Mouse (Mus musculus) embryo, embryonic 10 days (tissue): Measurements from ENCODE around the gene Churc1.
"Not testable (repeated sequence)": the region's sequence is repeated elsewhere in the genome, so short reads cannot be mapped to it uniquely, and the experiment has no call there.

Source experiments
- DNase-seq: peaks from one replicate; pipeline ENCODE4 v3.0.0-alpha.2; 2015; ENCODE audit warnings: low spot score

The Churc1 gene

DNA sequence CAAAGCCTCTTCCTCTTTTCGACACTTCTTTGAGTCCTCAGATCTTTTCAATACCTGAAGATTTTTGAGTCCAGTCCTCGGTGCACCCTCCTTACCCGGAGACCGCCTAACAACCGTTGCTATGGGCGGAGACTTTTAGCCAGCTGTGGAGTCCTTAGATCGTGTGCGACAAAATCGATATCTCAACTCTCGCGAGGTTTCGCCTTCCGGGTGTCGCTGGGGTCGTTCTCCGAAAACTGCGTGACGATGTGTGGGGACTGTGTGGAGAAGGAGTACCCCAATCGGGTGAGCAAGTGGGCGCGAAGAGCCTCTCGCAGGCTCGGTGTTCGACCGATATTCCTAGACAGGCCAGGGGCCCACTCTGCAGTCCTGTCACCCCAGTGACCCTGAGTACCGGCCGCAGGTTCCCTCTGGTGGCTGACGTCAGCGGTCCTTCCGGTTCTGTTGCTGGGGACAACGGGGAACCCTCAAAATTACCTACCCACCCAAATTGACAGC, at the start of gene Churc1, which contains the start of gene Fntb:
Gene Churc1, plus strand, starts transcription at position 185 of the 498 bp plus-strand sequence.
Gene Fntb, plus strand, starts transcription at position 236 of the 498 bp plus-strand sequence.
- DNase-seq, result peak; percentile 98

DNA sequence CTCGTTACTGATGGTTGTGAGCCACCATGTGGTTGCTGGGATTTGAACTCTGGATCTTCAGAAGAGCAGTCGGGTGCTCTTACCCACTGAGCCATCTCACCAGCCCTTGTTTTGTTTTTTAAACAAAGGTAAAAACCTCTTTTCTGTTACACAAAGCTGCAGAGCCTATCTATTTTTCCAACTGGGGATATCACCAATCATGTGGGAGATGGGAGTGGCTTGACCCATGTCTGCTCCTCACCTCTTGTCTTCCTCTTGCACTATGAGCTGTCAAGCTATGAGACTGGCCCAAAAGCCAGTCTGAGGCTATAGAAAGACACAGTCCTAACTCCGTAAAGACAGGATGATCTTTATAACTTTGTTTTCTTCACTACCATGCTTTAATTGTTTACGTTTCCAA, 47.0 kb upstream of the Churc1 start:
- DNase-seq, result no peak

GRCm38 (mm10) chr12:76720572-76720971, 44.8 kb upstream of the Churc1 start:
- DNase-seq, result no peak

GRCm38 (mm10) chr12:76722026-76722425, 43.3 kb upstream of the Churc1 start:
- no peak for DNase-seq

DNA sequence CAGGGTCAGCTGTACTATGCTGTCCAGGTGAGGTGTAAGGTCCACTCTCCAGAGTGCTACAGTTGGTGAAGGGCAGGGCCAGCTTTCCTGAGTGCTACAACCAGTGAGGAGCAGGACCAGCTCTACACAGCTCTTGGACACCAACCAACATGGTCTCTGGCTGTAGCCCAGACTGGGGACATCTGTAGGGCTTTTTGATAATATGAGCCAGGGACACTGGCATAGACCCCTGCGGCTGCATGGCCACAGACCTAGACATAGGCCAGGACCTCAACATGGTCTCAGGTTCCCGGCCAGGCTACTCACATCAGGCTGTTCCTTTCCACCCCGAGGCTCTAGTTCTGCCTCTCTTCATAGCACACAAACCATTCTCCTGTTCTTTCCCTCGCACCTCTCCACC, 37.4 kb upstream of the Churc1 start:
- DNase-seq, result no peak

GRCm38 (mm10) chr12:76750866-76751459, 14.4 kb upstream of the Churc1 start:
- DNase-seq, result no peak

DNA sequence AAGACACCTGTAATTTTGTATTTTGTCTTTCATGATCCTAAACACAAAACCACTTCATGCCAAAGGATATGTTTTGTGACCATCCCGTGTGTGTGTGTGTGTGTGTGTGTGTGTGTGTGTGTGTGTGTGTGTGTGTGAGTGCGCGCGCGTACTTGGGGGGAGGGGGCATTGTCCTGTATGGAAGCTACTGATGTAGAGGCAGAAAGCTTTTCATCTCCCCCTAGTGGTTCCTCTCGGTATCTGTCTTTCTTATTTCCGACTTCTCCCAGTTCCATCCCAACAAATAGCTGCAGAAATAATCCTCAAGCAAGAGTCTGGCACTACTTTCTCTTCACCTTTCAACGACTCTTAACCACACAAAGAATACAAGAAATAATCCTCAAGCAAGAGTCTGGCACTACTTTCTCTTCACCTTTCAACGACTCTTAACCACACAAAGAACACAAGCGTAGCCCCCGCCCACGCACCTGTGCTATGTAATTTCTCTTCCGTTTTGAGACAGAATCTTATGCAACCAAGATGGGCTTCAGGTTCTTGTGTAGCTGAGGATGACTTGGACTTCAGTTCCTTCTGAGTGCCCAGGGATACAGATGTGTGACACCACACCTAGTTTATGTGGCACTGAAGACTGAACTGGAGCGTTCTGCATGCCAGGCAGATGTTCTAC, 12.6 kb upstream of the Churc1 start:
- DNase-seq, result peak; percentile 52

GRCm38 (mm10) chr12:76765901-76766630, 728 bp downstream of the Churc1 start:
- no peak for DNase-seq

GRCm38 (mm10) chr12:76770841-76771500, 5.6 kb downstream of the Churc1 start:
- DNase-seq, result no peak

DNA sequence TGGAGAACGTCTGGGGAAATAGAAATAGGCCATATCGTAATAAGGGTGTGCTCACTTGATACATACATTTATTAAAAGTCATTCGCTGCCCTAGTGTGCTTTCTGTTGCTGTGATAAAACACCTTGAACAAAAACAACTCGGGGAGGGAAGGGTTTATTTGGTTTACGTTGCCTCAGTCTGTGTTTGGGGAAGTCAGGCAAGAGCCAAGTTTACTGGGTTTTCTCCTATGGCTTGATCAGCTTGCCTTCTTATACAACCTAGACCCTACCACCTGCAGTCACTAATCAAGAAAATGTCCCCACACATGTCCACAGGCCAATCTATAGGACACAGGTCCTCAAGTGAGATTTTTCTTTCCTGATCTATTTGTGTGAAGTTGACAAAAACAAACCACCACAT, 6.2 kb downstream of the Churc1 start:
- DNase-seq, result no peak

DNA sequence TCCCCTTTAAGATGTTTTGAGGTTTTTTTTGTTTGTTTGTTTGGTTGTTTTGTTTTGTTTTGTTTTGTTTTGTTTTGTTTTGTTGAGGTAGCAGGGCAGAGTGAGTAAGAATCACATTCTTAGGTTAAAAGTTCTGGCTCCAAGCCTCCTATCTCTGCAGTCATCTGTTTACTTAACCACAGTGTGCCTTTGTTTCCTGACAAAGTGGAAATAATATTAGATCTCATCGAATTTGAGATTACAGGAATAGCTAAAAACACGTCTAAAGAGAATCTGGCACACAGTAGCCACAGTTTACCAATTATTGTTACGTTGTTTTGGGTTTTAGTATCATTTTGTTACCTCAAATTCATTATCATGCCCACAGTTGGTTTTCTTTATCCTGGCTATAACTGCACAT, 9.3 kb downstream of the Churc1 start:
- DNase-seq, result no peak

DNA sequence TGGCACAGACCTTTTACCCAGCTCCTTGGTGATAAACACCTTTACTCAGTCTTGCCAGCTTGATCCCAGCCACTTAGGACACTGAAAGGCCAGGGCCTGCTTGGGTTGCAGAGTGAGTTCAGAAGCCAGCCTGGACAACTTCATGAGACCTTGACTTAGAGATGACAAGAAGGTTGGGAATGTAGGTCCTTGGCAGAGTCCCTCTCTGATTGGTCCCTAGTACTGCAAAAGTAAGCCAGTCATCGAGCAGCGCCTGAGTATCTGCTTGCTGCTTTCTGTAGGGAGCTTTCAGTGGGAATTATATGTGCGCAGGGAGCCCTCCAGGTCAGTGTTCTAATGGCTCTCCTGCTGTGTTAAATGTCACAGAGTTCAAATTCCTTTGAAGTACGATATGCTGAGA, 9.8 kb downstream of the Churc1 start:
- no peak for DNase-seq

- DNase-seq, result no peak
These were observed 11.6 kb downstream of the Churc1 start for GRCm38 (mm10) chr12:76776898-76777297.

GRCm38 (mm10) chr12:76777845-76778244, 12.5 kb downstream of the Churc1 start:
- no peak for DNase-seq

DNA sequence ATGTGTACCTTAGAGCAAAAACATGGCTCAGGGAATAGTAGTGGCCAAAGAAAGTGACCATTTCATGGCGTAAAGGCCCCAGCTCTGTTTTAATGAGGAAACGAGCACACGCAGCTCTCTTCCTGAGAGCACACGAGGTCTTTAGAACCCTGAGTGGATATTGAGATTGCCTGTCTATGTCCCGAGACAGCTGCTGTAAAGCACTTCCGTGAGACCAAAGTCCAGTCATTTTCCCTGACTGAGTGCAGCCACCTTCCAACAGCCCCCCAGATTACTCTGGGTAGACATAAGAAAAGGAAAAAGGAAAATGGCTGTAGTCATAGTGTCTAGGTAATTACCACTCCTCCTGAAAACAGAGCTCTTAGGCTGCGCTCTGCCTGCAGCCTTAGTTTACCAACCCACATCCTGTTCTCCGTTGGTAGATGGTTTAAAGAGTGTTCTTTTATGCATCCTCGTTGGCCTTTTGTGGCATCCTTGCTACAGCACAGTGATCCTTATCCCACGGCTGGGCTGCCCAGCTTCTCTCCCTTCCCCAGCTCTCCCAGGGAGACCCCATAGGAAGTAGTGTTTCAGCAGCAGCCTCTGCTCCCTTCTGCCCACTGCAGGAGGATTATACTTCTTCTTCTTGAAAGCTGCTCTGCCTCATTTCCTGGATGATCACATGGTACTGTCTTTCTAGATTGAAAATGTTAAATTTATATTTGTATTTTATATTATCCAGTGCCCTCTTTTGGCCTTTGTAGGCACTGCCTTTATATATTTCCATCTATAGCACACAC, 13.2 kb downstream of the Churc1 start:
- DNase-seq, result no peak

- no peak for DNase-seq
These were observed 14.6 kb downstream of the Churc1 start for GRCm38 (mm10) chr12:76779951-76780350.

GRCm38 (mm10) chr12:76780639-76781468, 15.5 kb downstream of the Churc1 start:
- DNase-seq, result no peak

- no peak for DNase-seq
These were observed 18.8 kb downstream of the Churc1 start for GRCm38 (mm10) chr12:76784056-76784619.

- no peak for DNase-seq
These were observed 25.2 kb downstream of the Churc1 start for GRCm38 (mm10) chr12:76790446-76791084.

DNA sequence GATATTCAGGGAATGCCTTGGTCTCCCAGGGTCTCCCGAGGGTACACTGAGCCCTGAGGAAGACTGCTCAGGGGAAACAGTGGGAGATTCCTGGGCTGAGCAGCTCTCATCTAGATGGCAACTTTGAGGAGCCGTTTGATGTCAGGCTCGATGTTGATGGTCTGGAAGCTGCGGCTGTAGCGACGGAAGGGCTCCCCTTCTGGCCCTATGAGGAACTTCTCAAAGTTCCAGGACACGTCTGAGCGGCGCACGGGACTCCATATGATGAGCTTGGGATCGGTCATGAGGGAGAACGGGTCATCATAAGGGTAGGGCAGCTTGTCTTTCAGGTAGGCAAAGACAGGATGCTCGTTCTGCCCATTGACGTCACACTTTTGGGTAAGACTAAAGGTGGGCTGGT, 27.2 kb downstream of the Churc1 start:
- not testable (repeated sequence) for DNase-seq
